Mouse (Mus musculus): ENCODE data around the gene Srbd1.
A peak's percentile ranks its signal among the peaks of the same experiment; 100 is the strongest.

The Srbd1 gene

DNA sequence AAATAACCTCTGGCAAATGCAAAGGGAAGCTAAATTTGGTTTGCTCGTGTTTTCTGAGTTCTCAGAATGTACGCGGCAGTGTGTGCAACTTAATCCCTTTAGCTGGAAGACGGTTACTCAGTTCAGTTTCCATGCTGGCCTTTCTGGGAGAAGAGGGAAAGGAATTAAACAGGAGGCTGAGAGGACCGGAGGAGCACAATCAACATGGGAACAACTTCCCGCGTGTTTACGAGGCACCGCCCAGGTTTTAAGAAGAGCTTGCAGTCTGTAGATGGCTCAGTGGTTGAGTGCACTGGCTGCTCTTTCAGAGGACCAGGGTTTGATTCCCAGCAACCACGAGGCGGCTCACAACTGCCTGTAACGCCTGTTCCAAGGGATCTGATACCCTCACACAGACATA, 109.8 kb downstream of the Srbd1 start:
- no peak for DNase-seq (ENCODE audit: low spot score)

DNA sequence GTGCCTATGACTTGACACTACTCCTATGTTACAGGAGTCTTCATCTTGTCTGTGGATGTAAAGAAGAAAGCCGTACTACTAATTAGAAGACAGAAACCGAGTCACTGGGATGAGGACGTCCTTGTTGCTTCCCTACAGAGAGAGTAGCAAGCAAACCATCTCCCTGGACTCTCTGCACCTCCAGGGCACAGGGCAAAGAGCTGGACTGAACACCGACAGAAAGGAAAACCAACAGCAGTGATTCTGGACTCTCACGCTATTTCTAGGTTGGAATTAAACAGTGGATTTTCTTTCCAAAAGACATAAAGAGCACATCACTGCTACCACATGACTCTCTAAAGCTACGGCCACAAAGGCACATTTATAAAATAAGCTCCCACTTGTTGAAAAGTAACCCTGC, 110.3 kb downstream of the Srbd1 start:
- no peak for DNase-seq (ENCODE audit: low spot score)

- no peak for DNase-seq (ENCODE audit: low spot score)
Observed at GRCm38 (mm10) chr17:86032113-86032714, 112.8 kb downstream of the Srbd1 start.

- no peak for DNase-seq (ENCODE audit: low spot score)
Observed at GRCm38 (mm10) chr17:86030016-86030415, 115.0 kb downstream of the Srbd1 start.

DNA sequence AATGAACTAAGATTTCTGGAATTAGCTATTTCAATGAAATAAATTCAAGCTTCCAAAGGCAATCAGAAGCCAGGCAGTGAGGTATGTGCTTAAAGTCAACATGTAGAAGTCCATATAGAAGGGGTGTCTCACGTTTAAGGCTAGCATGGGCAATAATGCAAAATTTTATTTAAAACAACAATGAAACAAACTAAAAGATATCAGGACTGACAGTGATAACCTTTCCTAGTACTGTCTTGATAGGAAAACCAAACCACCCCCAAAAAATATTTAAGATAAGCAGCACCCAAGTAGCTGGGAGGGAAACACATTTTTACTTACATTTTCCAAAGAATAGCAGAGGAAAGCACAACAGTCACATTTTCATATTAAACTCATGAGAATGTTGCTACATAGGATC, 115.8 kb downstream of the Srbd1 start:
- DNase-seq (ENCODE audit: low spot score): no peak

DNA sequence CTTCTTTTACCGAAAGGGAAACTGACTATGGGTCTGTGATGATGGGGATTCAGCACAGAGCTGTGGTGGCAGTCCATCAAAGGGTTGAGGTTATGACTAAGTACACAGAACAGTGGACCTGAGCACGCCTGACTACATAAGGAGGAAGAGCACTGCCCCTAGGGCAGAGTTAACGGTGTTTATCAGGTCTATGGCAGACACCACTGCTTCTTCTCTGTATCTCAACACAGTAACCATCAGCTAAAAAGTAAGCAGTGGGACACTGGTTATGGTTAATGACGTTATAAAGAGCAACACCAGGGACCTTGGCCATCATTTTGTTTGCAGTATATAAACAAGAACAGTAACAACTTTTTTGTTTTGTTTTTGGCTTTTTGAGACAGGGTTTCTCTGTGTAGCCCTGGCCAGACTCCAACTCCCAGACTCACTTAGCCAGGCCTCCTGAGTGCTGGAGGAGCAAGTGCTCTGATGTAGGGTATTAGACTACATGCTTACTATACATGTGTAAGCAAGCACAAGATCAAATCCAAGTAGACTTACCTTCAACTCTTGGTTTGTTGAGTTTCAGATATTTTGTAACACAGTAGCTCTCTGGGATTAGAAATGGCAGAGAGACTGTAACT, 117.3 kb downstream of the Srbd1 start:
- no peak for DNase-seq (ENCODE audit: low spot score)

- no peak for DNase-seq (ENCODE audit: low spot score)
Observed at GRCm38 (mm10) chr17:86024589-86024988, 120.4 kb downstream of the Srbd1 start.

- no peak for DNase-seq (ENCODE audit: low spot score)
Observed at GRCm38 (mm10) chr17:86022366-86022765, 122.6 kb downstream of the Srbd1 start.

DNA sequence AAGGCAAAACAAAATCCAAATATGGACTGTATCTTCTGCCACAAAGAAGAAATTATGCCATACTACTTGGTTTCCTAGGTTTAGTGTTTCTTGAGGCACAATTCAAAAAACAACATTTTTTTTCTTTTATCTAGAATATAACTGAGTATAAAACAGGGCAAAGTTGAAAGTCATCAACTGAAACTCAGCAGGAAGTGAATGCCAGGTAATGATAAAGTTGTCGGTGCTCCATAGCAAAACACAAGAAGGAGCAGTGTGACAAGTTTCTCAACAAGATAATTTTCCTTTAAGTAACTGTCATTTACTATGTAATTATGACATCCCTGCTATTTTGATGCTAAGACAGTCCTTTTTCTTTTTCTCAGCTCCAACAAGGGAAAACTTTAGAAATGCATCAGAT, 123.2 kb downstream of the Srbd1 start:
- DNase-seq (ENCODE audit: low spot score): no peak

GRCm38 (mm10) chr17:86021231-86021630, 123.7 kb downstream of the Srbd1 start:
- DNase-seq (ENCODE audit: low spot score): no peak

DNA sequence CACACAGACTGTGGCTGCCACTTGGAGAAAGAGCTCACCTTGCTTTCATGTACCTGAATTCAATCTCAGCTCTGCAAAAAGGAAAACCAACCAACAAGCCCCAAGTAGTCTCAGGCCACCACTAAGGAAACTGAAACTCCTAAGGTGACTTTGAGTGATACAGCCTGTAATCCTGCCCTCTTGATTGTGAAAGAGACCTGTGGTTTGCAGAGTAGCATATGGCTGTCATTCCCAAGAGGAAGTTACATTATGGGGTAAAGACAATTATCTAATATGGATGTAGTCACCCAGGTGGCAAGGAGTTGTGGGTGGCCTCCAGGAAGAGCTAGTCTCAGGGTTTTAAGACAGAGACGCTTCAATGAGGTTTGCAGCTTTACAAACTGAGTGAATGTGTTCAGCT, 125.2 kb downstream of the Srbd1 start:
- no peak for DNase-seq (ENCODE audit: low spot score)

DNA sequence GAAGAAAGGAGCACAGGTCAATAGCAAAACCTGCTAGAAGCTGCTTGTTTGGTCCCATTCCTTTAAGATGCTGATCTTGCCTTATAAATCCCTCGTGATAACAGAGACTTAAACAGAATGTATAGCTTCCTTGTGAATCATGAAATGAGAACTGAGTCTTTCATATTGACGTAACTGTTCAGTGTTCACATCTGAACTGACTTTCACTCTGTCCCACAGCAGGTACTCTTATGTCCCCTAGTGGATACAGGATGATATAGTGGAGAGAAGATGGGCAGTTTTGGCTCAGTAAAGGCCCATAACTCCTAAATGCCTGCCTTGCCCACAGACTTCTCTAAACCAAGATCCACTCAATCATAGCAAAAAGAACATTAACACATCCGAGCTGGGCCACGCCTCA, 130.7 kb downstream of the Srbd1 start:
- DNase-seq (ENCODE audit: low spot score): no peak

DNA sequence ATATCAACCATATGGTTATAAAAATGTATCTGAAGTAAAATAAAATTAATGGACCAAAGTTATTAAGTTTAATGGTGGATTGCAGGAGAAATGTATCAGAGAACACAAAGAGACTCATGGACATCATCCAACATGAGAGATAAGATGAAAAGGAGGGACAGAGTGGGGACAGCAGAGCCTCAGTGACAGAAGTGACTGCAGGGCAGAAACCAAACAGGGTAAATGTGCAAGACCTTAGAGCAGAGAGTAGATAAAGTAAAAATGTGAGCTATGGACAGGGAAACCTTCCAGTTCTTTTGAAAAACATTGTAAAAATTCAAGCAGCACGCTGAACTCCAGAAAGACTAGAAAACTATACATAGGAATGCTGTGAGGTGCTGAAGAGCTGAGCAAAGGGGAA, 132.4 kb downstream of the Srbd1 start:
- no peak for DNase-seq (ENCODE audit: low spot score)

- no peak for DNase-seq (ENCODE audit: low spot score)
Observed at GRCm38 (mm10) chr17:86011849-86012248, 133.1 kb downstream of the Srbd1 start.

GRCm38 (mm10) chr17:86008401-86008800, 136.6 kb downstream of the Srbd1 start:
- no peak for DNase-seq (ENCODE audit: low spot score)

GRCm38 (mm10) chr17:86002113-86002512, 142.9 kb downstream of the Srbd1 start:
- no peak for DNase-seq (ENCODE audit: low spot score)

GRCm38 (mm10) chr17:86001667-86002066, 143.3 kb downstream of the Srbd1 start:
- no peak for DNase-seq (ENCODE audit: low spot score)

GRCm38 (mm10) chr17:85995727-85996126, 149.2 kb downstream of the Srbd1 start:
- peak; percentile 21 for DNase-seq (ENCODE audit: low spot score)

GRCm38 (mm10) chr17:85995086-85995485, 149.9 kb downstream of the Srbd1 start:
- no peak for DNase-seq (ENCODE audit: low spot score)

DNA sequence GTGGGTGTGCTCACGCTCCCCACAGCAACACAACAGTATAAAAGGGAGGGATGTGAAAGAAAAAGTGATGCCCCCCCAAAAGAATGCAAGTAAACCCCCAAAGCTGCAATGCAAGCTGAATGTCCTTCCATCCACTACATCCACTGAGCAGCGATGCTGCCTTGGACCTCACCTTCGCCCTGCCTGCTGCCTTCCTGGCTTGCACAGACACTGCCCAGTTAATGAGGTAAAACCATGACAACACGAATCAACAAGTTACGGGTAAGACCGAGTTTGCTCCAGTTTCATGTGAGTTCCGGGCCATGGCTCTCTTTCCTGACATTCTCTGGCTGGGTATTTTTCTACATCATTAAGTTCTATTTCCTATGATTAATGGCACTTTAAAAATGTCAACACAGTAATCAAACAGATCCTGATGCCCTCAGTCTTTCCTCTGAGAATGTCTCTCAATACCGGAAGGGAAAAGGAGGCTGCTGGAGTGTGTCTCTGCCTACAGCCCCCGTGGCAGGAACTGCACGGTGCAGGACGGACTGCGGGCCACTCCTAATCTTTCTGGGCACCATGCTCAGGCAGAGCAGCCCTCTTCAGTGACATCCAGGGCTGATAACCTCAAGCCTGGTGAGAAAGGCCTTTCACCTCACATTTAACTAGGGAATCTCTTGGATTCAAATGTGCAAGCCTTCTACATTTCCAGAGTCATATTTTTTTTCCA, 155.8 kb downstream of the Srbd1 start:
- DNase-seq (ENCODE audit: low spot score): no peak

DNA sequence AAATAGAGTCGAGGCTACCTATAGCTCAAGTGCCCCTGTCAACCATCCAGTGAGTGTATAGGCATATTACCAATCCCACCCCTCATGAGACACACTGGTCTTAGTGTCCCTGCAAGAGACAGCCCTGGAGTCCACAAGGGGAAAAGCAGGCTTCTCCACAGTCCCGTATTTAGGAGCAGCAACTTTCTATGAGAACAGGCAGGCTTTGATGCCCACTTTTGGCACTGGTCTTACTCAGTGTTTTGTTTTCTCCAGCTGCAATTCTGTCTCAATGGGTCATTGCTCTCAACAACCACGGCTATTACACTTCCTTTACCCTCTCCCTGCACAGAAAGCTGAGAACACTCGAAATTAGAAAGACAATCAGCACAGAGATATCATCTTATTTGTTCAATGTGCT, 157.4 kb downstream of the Srbd1 start:
- no peak for DNase-seq (ENCODE audit: low spot score)

DNA sequence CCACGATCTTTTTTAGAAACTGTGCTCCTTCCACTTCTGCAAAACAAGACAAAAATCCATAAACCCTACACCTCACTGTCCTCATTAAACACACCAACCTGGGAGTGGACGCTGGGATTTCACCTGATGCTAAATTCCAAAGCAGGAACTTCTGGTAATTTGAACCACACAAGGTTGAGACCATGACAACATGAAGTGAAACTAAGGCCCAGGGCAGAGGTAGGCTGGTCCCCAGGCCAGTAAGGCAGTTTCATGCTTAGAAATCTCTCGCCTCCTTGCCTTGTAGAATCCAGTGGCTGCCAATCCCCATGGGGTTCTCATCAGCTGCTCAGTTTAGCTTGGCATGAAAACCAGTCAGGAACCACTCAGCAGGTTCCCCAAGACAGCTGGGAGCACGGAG, 158.4 kb downstream of the Srbd1 start:
- DNase-seq (ENCODE audit: low spot score): no peak

DNA sequence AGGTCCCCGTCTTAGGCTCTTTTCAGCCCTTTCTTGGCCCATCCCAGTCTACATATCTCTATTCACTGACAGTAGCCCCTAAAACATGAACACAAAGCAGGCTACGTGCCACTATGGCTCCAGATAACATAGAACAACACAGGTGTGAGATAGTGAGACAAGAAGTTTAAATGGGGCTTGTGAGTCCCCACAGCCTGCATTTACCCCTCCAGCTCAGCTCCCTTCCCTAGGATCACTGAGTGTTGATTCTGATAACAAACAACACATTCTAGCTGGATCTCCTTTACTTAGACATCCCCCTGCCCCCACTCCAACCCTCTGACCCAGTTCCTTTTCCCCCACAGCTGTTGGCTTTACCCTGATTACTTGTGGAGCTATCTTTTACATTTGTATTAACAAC, 158.8 kb downstream of the Srbd1 start:
- DNase-seq (ENCODE audit: low spot score): no peak

DNA sequence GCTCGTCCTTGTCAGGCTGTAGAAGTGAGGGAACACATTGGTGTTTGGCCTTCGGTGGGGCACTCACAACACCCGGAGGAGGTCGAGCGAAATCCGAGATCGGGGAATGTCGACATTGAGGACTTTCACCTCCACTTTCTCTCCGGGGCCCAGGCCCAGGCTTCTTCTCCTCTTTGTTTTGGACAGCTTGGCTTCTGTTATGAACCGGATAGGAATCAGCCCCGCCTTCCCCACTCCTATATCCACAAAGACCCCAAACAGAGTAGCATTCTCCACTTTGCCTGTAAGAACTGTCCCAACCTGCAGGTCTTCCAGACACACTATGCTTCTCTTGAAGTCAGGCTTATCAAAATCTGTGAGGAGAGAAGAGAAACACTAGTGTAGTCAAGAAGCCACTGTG, 159.8 kb downstream of the Srbd1 start:
- DNase-seq (ENCODE audit: low spot score): no peak

Data from left cerebral cortex, adult 11 months (tissue).